Mouse (Mus musculus): Measurements from ENCODE around the gene Ppme1. TPM values are rescaled to one million over a fixed set of nuclear protein-coding genes. Genes with fewer than 3 reads are reported as not detected.

Gene Ppme1
- polyA plus RNA-seq, 1 experiment from 2014 or later: 140 TPM

- H3K4me1 ChIP-seq (replicated peaks): peaks cover 3% of the 10 kb centered on the region; the same call in 1 of the 2 replicates
- ATAC-seq (ENCODE audit: low read depth): no peak
- no peaks in the 10 kb centered on the region for H3K27me3 ChIP-seq
- H3K4me2 ChIP-seq: no peak overlapping the region
- H3K9ac ChIP-seq: no peak overlapping the region
- no peak overlapping the region for H3K27ac ChIP-seq (replicated peaks)
- 92% methylated on average over 2 of the region's 2 CpGs for WGBS
- no peaks in the 10 kb centered on the region for H3K36me3 ChIP-seq
- no peaks in the 10 kb centered on the region; the same call in 1 of the 2 replicates for H3K9me3 ChIP-seq
- H3K4me3 ChIP-seq: no peak overlapping the region
Observed at GRCm38 (mm10) chr7:100295745-100296144, 76.4 kb downstream of the Ppme1 start.

GRCm38 (mm10) chr7:100293546-100293945 is 78.6 kb downstream of the Ppme1 start:
- 86% methylated on average over 8 of the region's 8 CpGs for WGBS
- Histone ChIP-seq H3K4me3 (no peak overlapping the region), H3K4me1 (replicated peaks) (peaks cover 7% of the 10 kb centered on the region), H3K9ac (no peak overlapping the region), H3K27ac (replicated peaks) (no peak overlapping the region), H3K27me3 (no peaks in the 10 kb centered on the region), H3K9me3 (peaks cover 4% of the 10 kb centered on the region; the same call in 1 of the 2 replicates), H3K36me3 (no peaks in the 10 kb centered on the region), H3K4me2 (no peak overlapping the region)
- ATAC-seq (ENCODE audit: low read depth): no peak

- Histone ChIP-seq H3K9ac (no peak overlapping the region; the same call in 1 of the 2 replicates), H3K27ac (replicated peaks) (peak overlapping the region; percentile 83), H3K36me3 (no peaks in the 10 kb centered on the region), H3K4me2 (peak overlapping the region; percentile 41), H3K4me1 (replicated peaks) (peaks cover 41% of the 10 kb centered on the region), H3K27me3 (peaks cover 10% of the 10 kb centered on the region), H3K4me3 (no peak overlapping the region), H3K9me3 (peaks cover 4% of the 10 kb centered on the region; the same call in 1 of the 2 replicates)
- 25% methylated on average over 11 of the region's 11 CpGs for WGBS
- peak; percentile 24; the same call in 1 of the 2 replicates for ATAC-seq (ENCODE audit: low read depth)
Observed at GRCm38 (mm10) chr7:100288622-100289021, 83.5 kb downstream of the Ppme1 start.

- peaks cover 10% of the 10 kb centered on the region for H3K27me3 ChIP-seq
- H3K4me3 ChIP-seq: no peak overlapping the region
- H3K27ac ChIP-seq (replicated peaks): peak overlapping the region; percentile 83
- H3K4me2 ChIP-seq: peak overlapping the region; percentile 41
- ATAC-seq (ENCODE audit: low read depth): peak; percentile 51; the same call in 1 of the 2 replicates
- H3K9ac ChIP-seq: no peak overlapping the region; the same call in 1 of the 2 replicates
- peaks cover 45% of the 10 kb centered on the region for H3K4me1 ChIP-seq (replicated peaks)
- WGBS: 18% methylated on average over 7 of the region's 7 CpGs
- no peaks in the 10 kb centered on the region for H3K36me3 ChIP-seq
- peaks cover 4% of the 10 kb centered on the region; the same call in 1 of the 2 replicates for H3K9me3 ChIP-seq
Observed at GRCm38 (mm10) chr7:100287748-100288578, 84.1 kb downstream of the Ppme1 start.

- H3K4me1 ChIP-seq (replicated peaks): peaks cover 54% of the 10 kb centered on the region
- no peaks in the 10 kb centered on the region for H3K36me3 ChIP-seq
- ATAC-seq (ENCODE audit: low read depth): peak; percentile 46; the same call in 1 of the 2 replicates
- under 1% methylated on average over 52 of the region's 53 CpGs for WGBS
- H3K9me3 ChIP-seq: peaks cover under 1% of the 10 kb centered on the region; the same call in 1 of the 2 replicates
- H3K9ac ChIP-seq: peak within 1 kb of the TSS; percentile 80
- H3K4me2 ChIP-seq: peak within 1 kb of the TSS; percentile 89
- H3K27ac ChIP-seq (replicated peaks): peak within 1 kb of the TSS; percentile 49
- peaks cover 10% of the 10 kb centered on the region for H3K27me3 ChIP-seq
- H3K4me3 ChIP-seq: peak within 1 kb of the TSS; percentile 55
Observed at GRCm38 (mm10) chr7:100285383-100285782, 86.7 kb downstream of the Ppme1 start, which contains the start of gene P4ha3. Gene P4ha3 (plus strand): TSS chr7:100285520.

GRCm38 (mm10) chr7:100283298-100283697 is 88.8 kb downstream of the Ppme1 start:
- Histone ChIP-seq H3K9ac (no peak overlapping the region), H3K4me1 (replicated peaks) (peaks cover 44% of the 10 kb centered on the region), H3K27me3 (peaks cover 10% of the 10 kb centered on the region), H3K4me3 (no peak overlapping the region), H3K36me3 (no peaks in the 10 kb centered on the region), H3K27ac (replicated peaks) (no peak overlapping the region), H3K4me2 (no peak overlapping the region), H3K9me3 (no peaks in the 10 kb centered on the region)
- 8% methylated on average over 3 of the region's 3 CpGs for WGBS
- no peak for ATAC-seq (ENCODE audit: low read depth)

- no peak for ATAC-seq (ENCODE audit: low read depth)
- Histone ChIP-seq H3K27ac (replicated peaks) (no peak overlapping the region), H3K9ac (no peak overlapping the region), H3K27me3 (peaks cover 10% of the 10 kb centered on the region), H3K4me1 (replicated peaks) (peaks cover 33% of the 10 kb centered on the region), H3K4me2 (no peak overlapping the region), H3K36me3 (no peaks in the 10 kb centered on the region), H3K9me3 (no peaks in the 10 kb centered on the region), H3K4me3 (no peak overlapping the region)
- 31% methylated on average over 3 of the region's 3 CpGs for WGBS
Observed at GRCm38 (mm10) chr7:100281596-100281995, 90.5 kb downstream of the Ppme1 start.

- Histone ChIP-seq H3K27me3 (no peaks in the 10 kb centered on the region), H3K4me3 (no peak overlapping the region), H3K4me2 (no peak overlapping the region), H3K9ac (no peak overlapping the region), H3K27ac (replicated peaks) (no peak overlapping the region), H3K9me3 (no peaks in the 10 kb centered on the region), H3K4me1 (replicated peaks) (peaks cover 17% of the 10 kb centered on the region), H3K36me3 (no peaks in the 10 kb centered on the region)
- 0% methylated on average over 1 of the region's 1 CpGs for WGBS
- ATAC-seq (ENCODE audit: low read depth): no peak
Observed at GRCm38 (mm10) chr7:100279803-100280202, 92.3 kb downstream of the Ppme1 start.

Other genes starting within 250 kb of the Ppme1 start
- 16.9 and 19.5 TPM in 2 replicates for gene Lipt2, start 213.0 kb downstream of the Ppme1 start, polyA plus RNA-seq (2015; fragmentation: Nextera tagmentation; extraction: Ambion mirVana)
- 0.39 and 1.7 TPM in 2 replicates for gene Kcne3, start 195.8 kb downstream of the Ppme1 start, polyA plus RNA-seq (2015; fragmentation: Nextera tagmentation; extraction: Ambion mirVana)
- gene Pgm2l1, start 144.9 kb downstream of the Ppme1 start, polyA plus RNA-seq (2015; fragmentation: Nextera tagmentation; extraction: Ambion mirVana): 19.7 and 20.5 TPM in 2 replicates
- gene P4ha3, start 86.8 kb downstream of the Ppme1 start, polyA plus RNA-seq (2015; fragmentation: Nextera tagmentation; extraction: Ambion mirVana): 10.4 and 11.4 TPM in 2 replicates
- 21.2 and 22.4 TPM in 2 replicates for gene C2cd3, start 74 bp downstream of the Ppme1 start, polyA plus RNA-seq (2015; fragmentation: Nextera tagmentation; extraction: Ambion mirVana)
- gene Ucp3, start 100.7 kb upstream of the Ppme1 start, polyA plus RNA-seq (2015; fragmentation: Nextera tagmentation; extraction: Ambion mirVana): not detected in 2 replicates
- 71.0 and 76.4 TPM in 2 replicates for gene Ucp2, start 121.0 kb upstream of the Ppme1 start, polyA plus RNA-seq (2015; fragmentation: Nextera tagmentation; extraction: Ambion mirVana)
- 2.5 and 2.6 TPM in 2 replicates for gene Dnajb13, start 142.7 kb upstream of the Ppme1 start, polyA plus RNA-seq (2015; fragmentation: Nextera tagmentation; extraction: Ambion mirVana)
- 17.7 and 18.4 TPM in 2 replicates for gene Coa4, start 164.8 kb upstream of the Ppme1 start, polyA plus RNA-seq (2015; fragmentation: Nextera tagmentation; extraction: Ambion mirVana)
- 245 and 256 TPM in 2 replicates for gene Rab6a, start 235.1 kb upstream of the Ppme1 start, polyA plus RNA-seq (2015; fragmentation: Nextera tagmentation; extraction: Ambion mirVana)
- 79.0 and 85.6 TPM in 2 replicates for gene Mrpl48, start 236.0 kb upstream of the Ppme1 start, polyA plus RNA-seq (2015; fragmentation: Nextera tagmentation; extraction: Ambion mirVana)